Mouse (Mus musculus) limb, embryonic 10.5 days (tissue): ENCODE measurements around the gene Gsc. TPM values are rescaled to one million over a fixed set of nuclear protein-coding genes. Genes with fewer than 3 reads are reported as not detected.

Experiments
- DNase-seq: peaks from one replicate; pipeline ENCODE4 v3.0.0-alpha.2; 2017; ENCODE audit warnings: low spot score
- H3K27ac ChIP-seq: fragments of 300-500 bp; sonication (generic); 2 replicates; pipeline ENCODE4 v1.5.1; 2016; ENCODE audit warnings: mild to moderate bottlenecking
- H3K27me3 ChIP-seq: fragments of 300-500 bp; sonication (generic); 2 replicates; pipeline ENCODE4 v1.6.1; 2016; ENCODE audit warnings: low read depth, mild to moderate bottlenecking; ENCODE audit not compliant: poor library complexity, severe bottlenecking
- H3K36me3 ChIP-seq: fragments of 300-500 bp; sonication (generic); 2 replicates; pipeline ENCODE4 v1.6.1; 2016; ENCODE audit warnings: mild to moderate bottlenecking, moderate library complexity
- H3K4me1 ChIP-seq: fragments of 300-500 bp; sonication (generic); 2 replicates; pipeline ENCODE4 v1.6.1; 2016
- H3K4me3 ChIP-seq: fragments of 300-500 bp; sonication (generic); 2 replicates; pipeline ENCODE4 v1.5.1; 2016; ENCODE audit warnings: mild to moderate bottlenecking, moderate library complexity
- H3K9me3 ChIP-seq: fragments of 300-500 bp; sonication (generic); replicated peaks from 2 replicates; pipeline ENCODE4 v1.6.1; 2016; ENCODE audit warnings: mild to moderate bottlenecking
- whole genome bisulfite sequencing: fragments of 180-500 bp; shearing (Covaris S2); methylation state at CpG from one replicate; pipeline ENCODE4 v1.1.7; 2016; 5-methylcytosine and 5-hydroxymethylcytosine counted together
- polyA plus RNA-seq: library from polyadenylated mRNA; unstranded; fragments of >200 nt; fragmentation: Nextera tagmentation; extraction: Ambion mirVana; gene quantifications from 2 replicates; pipeline ENCODE4 v1.2.1, GENCODE M21; 2016

Gsc gene
- polyA plus RNA-seq, 1 experiment from 2014 or later: 34.2 TPM

GRCm38 (mm10) chr12:104474191-104474871 is 1.2 kb upstream of the Gsc start:
- WGBS: under 1% methylated on average over 42 of the region's 42 CpGs
- Histone ChIP-seq H3K4me1 (peaks cover 75% of the 10 kb centered on the region), H3K27me3 (peaks cover 96% of the 10 kb centered on the region), H3K4me3 (peak overlapping the region; percentile 80), H3K36me3 (peaks cover 11% of the 10 kb centered on the region; the same call in 1 of the 2 replicates), H3K27ac (peak overlapping the region; percentile 94), H3K9me3 (no peaks in the 10 kb centered on the region)
- DNase-seq: peak; percentile 72

DNA sequence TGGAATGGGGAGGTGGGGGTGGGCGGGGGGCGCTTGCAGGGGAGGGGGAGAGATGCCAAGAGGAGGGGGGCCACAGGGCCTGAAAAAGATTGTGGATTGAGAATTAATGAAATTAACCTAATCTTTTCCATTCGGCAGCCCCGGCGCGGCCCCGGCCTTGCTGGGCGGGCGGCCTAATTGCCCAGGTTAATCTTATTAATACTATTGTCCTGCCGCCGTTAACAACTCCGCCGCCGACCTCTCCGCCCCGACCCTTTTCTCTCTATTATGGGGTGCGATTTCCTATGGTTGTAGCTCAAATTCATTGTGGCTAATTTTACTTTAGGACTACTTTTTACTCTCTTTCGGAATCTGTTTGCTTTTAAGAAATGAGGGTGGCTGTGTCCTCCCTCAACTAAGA is 362 bp upstream of the Gsc start:
- H3K27ac ChIP-seq: peak overlapping the region; percentile 94
- under 1% methylated on average over 17 of the region's 18 CpGs for WGBS

DNA sequence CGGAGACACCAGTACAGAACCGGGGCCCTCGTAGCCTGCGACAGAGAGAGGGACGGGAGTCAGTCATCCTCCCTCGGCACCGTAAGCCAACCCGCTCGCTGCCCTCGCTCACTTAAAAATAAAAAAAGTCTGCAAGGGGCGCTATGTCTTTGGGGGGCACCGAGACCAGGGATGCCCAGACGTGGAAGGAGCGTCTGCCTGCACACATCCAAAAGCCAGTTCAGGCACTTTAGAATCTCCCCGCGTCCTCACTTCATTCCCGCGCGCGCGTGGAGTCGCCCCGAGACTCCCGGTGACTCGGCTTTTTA is 958 bp downstream of the Gsc start:
- WGBS: under 1% methylated on average over 25 of the region's 25 CpGs

More for the DNA sequence above, 362 bp upstream of the Gsc start:
- Histone ChIP-seq H3K27me3 (peaks cover 92% of the 10 kb centered on the region), H3K36me3 (peaks cover 11% of the 10 kb centered on the region; the same call in 1 of the 2 replicates), H3K9me3 (no peaks in the 10 kb centered on the region), H3K4me1 (peaks cover 81% of the 10 kb centered on the region), H3K4me3 (peak overlapping the region; percentile 80)
- peak; percentile 63 for DNase-seq

DNA sequence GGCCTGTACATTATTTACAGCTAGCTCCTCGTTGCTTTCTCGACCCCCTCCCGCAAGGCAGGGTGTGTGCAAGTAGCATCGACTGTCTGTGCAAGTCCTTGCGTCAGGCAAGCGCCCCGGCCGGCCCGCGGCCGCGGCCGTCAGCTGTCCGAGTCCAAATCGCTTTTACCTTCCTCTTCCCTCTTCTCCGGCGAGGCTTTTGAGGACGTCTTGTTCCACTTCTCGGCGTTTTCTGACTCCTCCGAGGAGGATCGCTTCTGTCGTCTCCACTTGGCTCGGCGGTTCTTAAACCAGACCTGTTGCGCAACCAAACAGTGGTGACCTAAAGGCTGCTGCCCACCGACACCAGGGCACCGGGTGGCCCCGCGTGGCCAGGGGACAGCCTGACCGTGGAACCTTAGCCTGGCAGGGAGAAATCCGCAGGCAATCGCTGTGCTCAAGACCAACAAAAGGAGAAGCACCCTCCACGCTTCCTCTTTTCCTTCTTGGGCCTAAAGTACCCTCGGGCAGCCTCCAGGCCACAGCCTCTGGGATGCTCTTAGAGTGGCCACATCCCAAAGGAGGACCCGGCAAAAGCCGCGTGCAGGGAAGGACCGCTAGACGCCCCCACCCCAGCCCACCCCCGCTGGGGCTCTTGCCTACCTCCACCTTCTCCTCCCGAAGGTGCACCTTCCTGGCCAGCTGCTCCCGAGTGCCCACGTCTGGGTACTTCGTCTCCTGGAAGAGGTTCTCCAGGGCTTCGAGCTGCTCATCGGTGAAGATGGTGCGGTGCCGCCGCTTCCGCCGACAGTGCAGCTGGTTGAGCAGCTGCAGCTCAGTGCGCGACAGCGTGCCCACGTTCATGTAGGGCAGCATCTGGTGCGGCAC is 1.5 kb downstream of the Gsc start:
- WGBS: under 1% methylated on average over 57 of the region's 57 CpGs
- H3K36me3 ChIP-seq: peaks cover 15% of the 10 kb centered on the region
- H3K4me3 ChIP-seq: peak overlapping the region; percentile 80
- H3K27ac ChIP-seq: peak overlapping the region; percentile 94
- peaks cover 83% of the 10 kb centered on the region for H3K27me3 ChIP-seq
- no peaks in the 10 kb centered on the region for H3K9me3 ChIP-seq
- DNase-seq: peak; percentile 73
- H3K4me1 ChIP-seq: peaks cover 91% of the 10 kb centered on the region

More for the DNA sequence above, 958 bp downstream of the Gsc start:
- Histone ChIP-seq H3K36me3 (peaks cover 13% of the 10 kb centered on the region), H3K27me3 (peaks cover 83% of the 10 kb centered on the region), H3K4me3 (peak overlapping the region; percentile 80), H3K4me1 (peaks cover 85% of the 10 kb centered on the region), H3K9me3 (no peaks in the 10 kb centered on the region), H3K27ac (peak overlapping the region; percentile 94)
- no peak for DNase-seq

DNA sequence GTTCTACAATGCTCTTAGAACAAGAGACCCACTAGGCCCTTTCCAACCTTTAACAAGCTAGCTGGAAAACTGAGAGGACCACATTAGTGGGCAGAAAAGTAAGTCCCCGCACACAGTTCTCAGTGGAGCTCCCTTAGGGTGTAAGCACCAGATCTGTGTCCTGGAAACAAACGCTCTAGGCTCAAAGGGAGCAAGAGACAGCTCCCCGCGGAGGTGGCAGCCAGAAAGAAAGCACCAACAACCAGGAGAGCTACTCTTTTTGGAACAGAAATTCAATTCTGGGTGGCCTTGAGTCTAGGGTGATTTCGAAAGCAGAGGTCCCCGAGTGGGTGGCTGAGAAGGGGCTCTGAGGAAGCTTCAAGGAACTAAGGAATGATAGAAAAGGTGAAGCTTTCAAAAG is 2.5 kb downstream of the Gsc start:
- H3K9me3 ChIP-seq: no peaks in the 10 kb centered on the region
- peak overlapping the region; percentile 94 for H3K27ac ChIP-seq
- H3K4me1 ChIP-seq: peaks cover 91% of the 10 kb centered on the region
- peaks cover 81% of the 10 kb centered on the region for H3K27me3 ChIP-seq
- no peak for DNase-seq
- WGBS: 9% methylated on average over 6 of the region's 6 CpGs
- H3K36me3 ChIP-seq: peaks cover 20% of the 10 kb centered on the region
- peak overlapping the region; percentile 80 for H3K4me3 ChIP-seq

GRCm38 (mm10) chr12:104468783-104469182 is 4.3 kb downstream of the Gsc start:
- Histone ChIP-seq H3K27ac (peak overlapping the region; percentile 48; the same call in 1 of the 2 replicates), H3K9me3 (no peaks in the 10 kb centered on the region), H3K4me1 (peaks cover 81% of the 10 kb centered on the region), H3K27me3 (peaks cover 72% of the 10 kb centered on the region), H3K4me3 (peak overlapping the region; percentile 26), H3K36me3 (peaks cover 25% of the 10 kb centered on the region)
- DNase-seq: peak; percentile 75
- 1% methylated on average over 4 of the region's 4 CpGs for WGBS

- H3K9me3 ChIP-seq: no peaks in the 10 kb centered on the region
- H3K27ac ChIP-seq: no peak overlapping the region
- H3K27me3 ChIP-seq: peaks cover 59% of the 10 kb centered on the region
- peaks cover 25% of the 10 kb centered on the region for H3K36me3 ChIP-seq
- H3K4me3 ChIP-seq: peak overlapping the region; percentile 24; the same call in 1 of the 2 replicates
- DNase-seq: no peak
- 12% methylated on average over 6 of the region's 6 CpGs for WGBS
- peaks cover 72% of the 10 kb centered on the region for H3K4me1 ChIP-seq
Observed at GRCm38 (mm10) chr12:104467372-104467771, 5.8 kb downstream of the Gsc start.

- DNase-seq: no peak
- no peak overlapping the region for H3K27ac ChIP-seq
- WGBS: 8% methylated on average over 7 of the region's 7 CpGs
- H3K27me3 ChIP-seq: peaks cover 54% of the 10 kb centered on the region
- H3K4me1 ChIP-seq: peaks cover 72% of the 10 kb centered on the region
- H3K9me3 ChIP-seq: no peaks in the 10 kb centered on the region
- no peak overlapping the region; the same call in 1 of the 2 replicates for H3K4me3 ChIP-seq
- peaks cover 25% of the 10 kb centered on the region for H3K36me3 ChIP-seq
Observed at GRCm38 (mm10) chr12:104466930-104467329, 6.2 kb downstream of the Gsc start.

GRCm38 (mm10) chr12:104461372-104461771 is 11.8 kb downstream of the Gsc start:
- H3K4me3 ChIP-seq: no peak overlapping the region
- WGBS: 13% methylated on average over 8 of the region's 8 CpGs
- H3K27ac ChIP-seq: peak overlapping the region; percentile 71
- H3K9me3 ChIP-seq: no peaks in the 10 kb centered on the region
- H3K4me1 ChIP-seq: peaks cover 35% of the 10 kb centered on the region
- H3K27me3 ChIP-seq: peaks cover 28% of the 10 kb centered on the region; the same call in 1 of the 2 replicates
- 0 out of 2 replicates have a peak, but pooled peaks cover 10% of the 10 kb centered on the region for H3K36me3 ChIP-seq
- peak; percentile 58 for DNase-seq

DNA sequence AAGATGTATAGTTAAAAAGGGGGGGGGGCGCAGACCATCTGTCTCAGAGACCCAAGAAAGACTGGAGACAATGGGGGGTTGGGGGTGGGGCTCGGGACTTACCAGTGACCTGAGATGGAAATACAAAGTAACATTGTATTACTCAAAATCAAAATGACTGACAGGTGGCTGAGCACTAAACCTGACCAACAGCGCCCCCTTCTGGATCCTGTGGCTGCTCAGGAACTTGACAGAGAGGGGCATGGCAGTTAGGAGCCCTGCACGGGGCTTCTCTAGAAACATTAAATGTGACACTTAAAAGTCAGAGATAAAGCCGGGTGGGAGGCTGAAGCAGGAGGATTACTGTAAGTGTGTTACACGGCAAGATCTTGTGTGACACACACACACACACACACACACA is 13.8 kb downstream of the Gsc start:
- no peak for DNase-seq
- no peaks in the 10 kb centered on the region for H3K36me3 ChIP-seq
- H3K27me3 ChIP-seq: peaks cover 14% of the 10 kb centered on the region; the same call in 1 of the 2 replicates
- H3K27ac ChIP-seq: no peak overlapping the region
- no peaks in the 10 kb centered on the region for H3K9me3 ChIP-seq
- 65% methylated on average over 6 of the region's 6 CpGs for WGBS
- peaks cover 24% of the 10 kb centered on the region for H3K4me1 ChIP-seq
- H3K4me3 ChIP-seq: no peak overlapping the region

- H3K4me1 ChIP-seq: peaks cover 22% of the 10 kb centered on the region
- WGBS: 67% methylated on average over 1 of the region's 1 CpGs
Observed at GRCm38 (mm10) chr12:104453002-104453401, 20.1 kb downstream of the Gsc start.

GRCm38 (mm10) chr12:104450257-104450656 is 22.9 kb downstream of the Gsc start:
- 77% methylated on average over 10 of the region's 10 CpGs for WGBS

More at GRCm38 (mm10) chr12:104453002-104453401, 20.1 kb downstream of the Gsc start:
- no peak overlapping the region for H3K4me3 ChIP-seq
- H3K36me3 ChIP-seq: no peaks in the 10 kb centered on the region
- H3K27me3 ChIP-seq: peaks cover 18% of the 10 kb centered on the region
- no peaks in the 10 kb centered on the region for H3K9me3 ChIP-seq
- H3K27ac ChIP-seq: peak overlapping the region; percentile 47; the same call in 1 of the 2 replicates
- no peak for DNase-seq

DNA sequence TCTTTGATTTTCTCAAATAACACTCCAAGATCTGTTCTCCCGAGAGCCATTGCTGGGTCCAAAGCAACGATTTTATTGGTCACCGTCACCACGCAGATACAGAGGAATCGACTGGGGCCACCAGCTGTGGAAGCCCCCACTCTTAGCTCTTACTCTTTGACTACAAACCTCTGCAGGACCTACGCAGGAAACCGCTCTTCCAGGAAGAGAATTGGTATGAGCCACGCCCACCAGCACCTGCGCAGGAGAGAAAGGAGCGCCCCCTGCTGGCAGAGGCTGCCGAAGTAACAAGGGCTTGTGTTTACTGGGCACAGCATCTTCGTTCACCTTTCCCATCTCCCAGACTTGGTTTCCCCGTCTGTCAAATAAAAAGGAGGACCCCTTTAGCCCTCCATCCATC is 25.0 kb downstream of the Gsc start:
- H3K4me3 ChIP-seq: no peak overlapping the region
- peaks cover 38% of the 10 kb centered on the region for H3K27me3 ChIP-seq
- H3K9me3 ChIP-seq: no peaks in the 10 kb centered on the region
- H3K36me3 ChIP-seq: no peaks in the 10 kb centered on the region
- H3K27ac ChIP-seq: no peak overlapping the region
- peak; percentile 82 for DNase-seq
- H3K4me1 ChIP-seq: peaks cover 38% of the 10 kb centered on the region
- 31% methylated on average over 13 of the region's 13 CpGs for WGBS

More at GRCm38 (mm10) chr12:104450257-104450656, 22.9 kb downstream of the Gsc start:
- Histone ChIP-seq H3K27me3 (peaks cover 37% of the 10 kb centered on the region), H3K9me3 (no peaks in the 10 kb centered on the region), H3K4me1 (peaks cover 41% of the 10 kb centered on the region), H3K36me3 (no peaks in the 10 kb centered on the region), H3K4me3 (no peak overlapping the region), H3K27ac (no peak overlapping the region)
- DNase-seq: no peak
